Comparison of ENCODE assay signal across 27 mouse cellular contexts in the genomic region with DNA sequence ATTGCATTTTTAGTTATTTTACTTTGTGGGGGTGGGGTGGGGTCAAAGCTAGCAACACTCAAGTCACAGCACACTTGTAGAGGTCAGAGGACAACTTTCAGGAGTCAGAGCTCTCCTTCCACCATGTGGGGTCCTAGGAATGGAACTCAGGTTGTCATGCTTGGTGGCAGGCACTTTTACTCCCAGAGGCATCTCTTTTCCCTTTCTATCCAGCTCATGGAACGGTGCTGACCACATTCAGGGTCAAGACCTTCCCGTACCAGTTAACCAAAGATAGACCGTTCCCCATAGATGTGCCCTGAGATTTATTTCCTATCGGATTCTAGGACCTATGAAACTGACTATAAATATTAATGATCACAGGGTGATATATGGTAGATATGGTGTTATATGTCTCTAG.
"Had no signal": no experiment of that assay in that cellular context is flagged by ENCODE, and none has a peak within 500 bp of the region (broad histone marks: within the 10 kb centered on the region; RNA-seq: fewer than 3 reads in every experiment).

No protein-coding gene starts in this region.

- H3K4me1 ChIP-seq: hindbrain, embryonic 10.5 days; intestine, embryonic 15.5 days; limb, embryonic 10.5 days; limb, embryonic 12.5 days had no signal

- H3K4me3 ChIP-seq: heart, adult 2 months; heart, embryonic 12.5 days; hindbrain, embryonic 10.5 days; hindbrain, embryonic 12.5 days; intestine, embryonic 15.5 days; layer of hippocampus, adult 2 months; left cerebral cortex, adult 2 months; limb, embryonic 10.5 days; limb, embryonic 12.5 days; liver, embryonic 13.5 days; liver, embryonic 15.5 days had no signal

- H3K9ac ChIP-seq: heart, embryonic 12.5 days; hindbrain, embryonic 12.5 days; hindbrain, embryonic 14.5 days; intestine, embryonic 15.5 days; limb, embryonic 12.5 days; liver, embryonic 13.5 days; liver, embryonic 15.5 days had no signal

- H3K9me3 ChIP-seq: heart, embryonic 12.5 days; hindbrain, embryonic 10.5 days; hindbrain, embryonic 12.5 days; intestine, embryonic 15.5 days; limb, embryonic 10.5 days; limb, embryonic 12.5 days; liver, embryonic 13.5 days; liver, embryonic 15.5 days had no signal

- H3K4me2 ChIP-seq: heart, embryonic 12.5 days; hindbrain, embryonic 12.5 days; hindbrain, embryonic 14.5 days; intestine, embryonic 15.5 days; limb, embryonic 12.5 days; liver, embryonic 11.5 days; liver, embryonic 13.5 days; liver, embryonic 15.5 days had no signal

- H3K27ac ChIP-seq: heart, adult 2 months; hindbrain, embryonic 10.5 days; hindbrain, embryonic 12.5 days; hindbrain, embryonic 14.5 days; intestine, embryonic 15.5 days; layer of hippocampus, adult 2 months; left cerebral cortex, adult 2 months; limb, embryonic 10.5 days; limb, embryonic 12.5 days; liver, embryonic 13.5 days; liver, embryonic 15.5 days had no signal

- H3K36me3 ChIP-seq: hindbrain, embryonic 12.5 days; intestine, embryonic 15.5 days; liver, embryonic 13.5 days; liver, embryonic 15.5 days had no signal

- DNase-seq: gastrocnemius, postnatal 10 days; gastrocnemius, postnatal 25 days; heart, adult 2 months; heart, postnatal 10 days; heart, postnatal 4 days; kidney, adult 18-20 months; kidney, adult 8-10 months; kidney, postnatal 10 days; kidney, postnatal 25 days; kidney, postnatal 4 days; liver; liver, embryonic 13.5 days had no signal

- H3K27me3 ChIP-seq: heart, embryonic 12.5 days; hindbrain, embryonic 12.5 days; intestine, embryonic 15.5 days; limb, embryonic 12.5 days; liver, embryonic 13.5 days; liver, embryonic 15.5 days had no signal

- ATAC-seq: forebrain, embryonic 16.5 days; hindbrain, embryonic 16.5 days; inflammation-experienced regulatory T-cells, adult 6 months; intestine, embryonic 15.5 days; intestine, postnatal 0 days had no signal
